Mouse (Mus musculus): ENCODE data around the gene Klk1b1.

GRCm38 (mm10) chr7:43966451-43966850 lies at the start of gene Klk1b1:
- no peak for TF ChIP-seq CTCF (IDR thresholded peaks at IDR 0.05; ENCODE audit: borderline replicate concordance, control insufficient read depth, extremely low read depth, insufficient read depth, low read length, poor library complexity)
- no peak for TF ChIP-seq POLR2A (IDR thresholded peaks at IDR 0.05; ENCODE audit: control insufficient read depth, extremely low read depth, insufficient read depth, low read length, poor library complexity)

Data from thymus, adult 2 months (tissue).